Mouse (Mus musculus) stomach, embryonic 14.5 days (tissue): ENCODE measurements around the gene Sik1. TPM values are rescaled to one million over a fixed set of nuclear protein-coding genes. Genes with fewer than 3 reads are reported as not detected.
A peak's percentile ranks its signal among the peaks of the same experiment; 100 is the strongest.

Experiments
- ATAC-seq: fragments of 200-750 bp; cut with Nextera tagmentation; 2 replicates; pipeline ENCODE4 v1.8.0; 2017; ENCODE audit warnings: low read depth, moderate TSS enrichment; ENCODE audit not compliant: insufficient number of reproducible peaks, insufficient read depth, low FRiP score
- H3K27ac ChIP-seq: fragments of 300-500 bp; sonication (generic); 2 replicates; pipeline ENCODE4 v1.5.1; 2014; ENCODE audit warnings: mild to moderate bottlenecking, low read length, moderate library complexity, mixed read lengths
- H3K27me3 ChIP-seq: fragments of 300-500 bp; sonication (generic); 2 replicates; pipeline ENCODE4 v1.6.1; 2014; ENCODE audit warnings: low read length, control low read depth, mixed read lengths; ENCODE audit not compliant: control insufficient read depth, insufficient read depth
- H3K36me3 ChIP-seq: fragments of 300-500 bp; sonication (generic); 2 replicates; pipeline ENCODE4 v1.6.1; 2014; ENCODE audit warnings: mild to moderate bottlenecking, control low read depth, low read length, moderate library complexity, mixed read lengths; ENCODE audit not compliant: control insufficient read depth, insufficient read depth
- H3K4me1 ChIP-seq: fragments of 300-500 bp; sonication (generic); 2 replicates; pipeline ENCODE4 v1.6.1; 2014; ENCODE audit warnings: low read length, control low read depth, mixed read lengths; ENCODE audit not compliant: control insufficient read depth, insufficient read depth
- H3K4me2 ChIP-seq: fragments of 300-500 bp; sonication (generic); replicated peaks from 2 replicates; pipeline ENCODE4 v1.6.1; 2014; ENCODE audit warnings: low read depth, low read length, control low read depth
- H3K4me3 ChIP-seq: fragments of 300-500 bp; sonication (generic); 2 replicates; pipeline ENCODE4 v1.5.1; 2014; ENCODE audit warnings: low read depth, low read length, control low read depth
- H3K9ac ChIP-seq: fragments of 300-500 bp; sonication (generic); replicated peaks from 2 replicates; pipeline ENCODE4 v1.6.1; 2014; ENCODE audit warnings: low read depth, mild to moderate bottlenecking, control low read depth, low read length, moderate library complexity, mixed read lengths
- H3K9me3 ChIP-seq: fragments of 300-500 bp; sonication (generic); 2 replicates; pipeline ENCODE4 v1.6.1; 2016; ENCODE audit warnings: low read depth, low read length, control low read depth; ENCODE audit not compliant: control insufficient read depth
- WGBS: fragments of 180-500 bp; shearing (Covaris S2); extraction: QIAGEN DNeasy Blood & Tissue Kit; methylation state at CpG from one replicate; pipeline ENCODE4 v1.1.7; 2014; 5-methylcytosine and 5-hydroxymethylcytosine counted together
- polyA plus RNA-seq: library from polyadenylated mRNA; unstranded; fragments of >200 nt; fragmentation: Nextera tagmentation; extraction: Ambion mirVana; gene quantifications from 2 replicates; pipeline ENCODE4 v1.2.1, GENCODE M21; 2014

The Sik1 gene
- polyA plus RNA-seq, result 19.7 and 20.8 TPM in 2 replicates

- H3K36me3 ChIP-seq, result peaks cover 3% of the 10 kb centered on the region
- peak; percentile 91 for ATAC-seq
- H3K4me2 ChIP-seq, result peak within 1 kb of the TSS; percentile 81
- H3K9me3 ChIP-seq, result no peaks in the 10 kb centered on the region
- 1% methylated on average over 79 of the region's 92 CpGs for WGBS
- peak within 1 kb of the TSS; percentile 83 for H3K9ac ChIP-seq
- H3K4me1 ChIP-seq, result peaks cover 26% of the 10 kb centered on the region
- H3K4me3 ChIP-seq, result peak within 1 kb of the TSS; percentile 90
- peak within 1 kb of the TSS; percentile 88 for H3K27ac ChIP-seq
- H3K27me3 ChIP-seq, result no peaks in the 10 kb centered on the region
Observed at GRCm38 (mm10) chr17:31855597-31856518, at the start of gene Sik1. Gene Sik1, minus strand, starts transcription at chr17:31855804.

GRCm38 (mm10) chr17:31905201-31905790, 49.7 kb upstream of the Sik1 start:
- no peaks in the 10 kb centered on the region for H3K27me3 ChIP-seq
- H3K9me3 ChIP-seq, result no peaks in the 10 kb centered on the region
- WGBS, result 82% methylated on average over 9 of the region's 9 CpGs
- H3K36me3 ChIP-seq, result no peaks in the 10 kb centered on the region
- no peak overlapping the region for H3K4me3 ChIP-seq
- no peak overlapping the region for H3K4me2 ChIP-seq
- no peak overlapping the region for H3K9ac ChIP-seq
- ATAC-seq, result no peak
- peaks cover 6% of the 10 kb centered on the region; the same call in 1 of the 2 replicates for H3K4me1 ChIP-seq
- H3K27ac ChIP-seq, result peak overlapping the region; percentile 61; the same call in 1 of the 2 replicates

GRCm38 (mm10) chr17:31904036-31904435, 48.4 kb upstream of the Sik1 start:
- Histone ChIP-seq H3K4me3 (no peak overlapping the region), H3K9me3 (no peaks in the 10 kb centered on the region), H3K27me3 (no peaks in the 10 kb centered on the region), H3K4me1 (peaks cover 6% of the 10 kb centered on the region; the same call in 1 of the 2 replicates), H3K27ac (no peak overlapping the region), H3K4me2 (no peak overlapping the region), H3K36me3 (no peaks in the 10 kb centered on the region), H3K9ac (no peak overlapping the region)
- no peak for ATAC-seq
- WGBS, result 92% methylated on average over 7 of the region's 7 CpGs

GRCm38 (mm10) chr17:31902630-31903198, 47.1 kb upstream of the Sik1 start:
- Histone ChIP-seq H3K36me3 (no peaks in the 10 kb centered on the region), H3K27me3 (no peaks in the 10 kb centered on the region), H3K9me3 (no peaks in the 10 kb centered on the region), H3K4me1 (peaks cover 7% of the 10 kb centered on the region; the same call in 1 of the 2 replicates), H3K4me3 (no peak overlapping the region), H3K9ac (no peak overlapping the region), H3K4me2 (no peak overlapping the region), H3K27ac (no peak overlapping the region)
- no peak for ATAC-seq
- WGBS, result 68% methylated on average over 3 of the region's 3 CpGs

DNA sequence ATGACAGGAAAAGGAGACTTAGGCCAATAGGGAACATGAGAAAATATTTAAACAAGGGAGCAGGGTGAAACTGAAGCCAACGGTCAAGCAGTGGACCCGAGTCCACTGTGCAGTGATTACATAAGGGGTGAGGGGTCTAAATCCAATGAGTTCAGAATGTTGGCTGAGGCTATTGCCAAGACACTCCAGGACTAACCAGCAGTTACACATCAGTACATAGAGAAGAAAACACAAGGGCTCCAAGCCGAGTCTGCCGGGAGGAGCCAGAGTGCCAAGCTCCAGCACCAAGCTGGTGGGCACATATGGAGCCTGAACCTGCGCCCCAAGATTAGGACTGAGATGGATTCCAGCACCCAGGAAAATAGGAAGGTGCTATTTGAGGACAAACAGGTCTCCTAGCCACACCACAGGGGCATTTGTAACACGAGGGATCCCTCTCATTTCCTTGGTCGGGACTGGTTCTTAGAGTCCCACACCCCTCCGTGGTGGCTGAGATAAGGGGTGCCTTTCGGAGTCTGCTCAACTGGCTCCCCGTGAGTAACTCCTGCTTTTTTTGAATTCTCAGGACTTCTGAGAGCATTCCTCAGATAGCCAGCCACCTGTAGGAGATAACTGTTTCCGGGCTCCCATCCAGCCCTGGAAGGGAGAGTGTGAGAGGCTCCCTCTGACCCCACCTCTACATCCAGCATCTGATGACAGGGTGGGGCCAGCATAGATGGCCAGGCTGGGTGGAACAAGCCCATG, 46.0 kb upstream of the Sik1 start:
- ATAC-seq, result no peak
- Histone ChIP-seq H3K4me2 (no peak overlapping the region), H3K27me3 (no peaks in the 10 kb centered on the region), H3K36me3 (no peaks in the 10 kb centered on the region), H3K9ac (no peak overlapping the region), H3K4me3 (no peak overlapping the region), H3K9me3 (no peaks in the 10 kb centered on the region), H3K27ac (no peak overlapping the region), H3K4me1 (peaks cover 15% of the 10 kb centered on the region; the same call in 1 of the 2 replicates)
- WGBS, result 41% methylated on average over 11 of the region's 11 CpGs

DNA sequence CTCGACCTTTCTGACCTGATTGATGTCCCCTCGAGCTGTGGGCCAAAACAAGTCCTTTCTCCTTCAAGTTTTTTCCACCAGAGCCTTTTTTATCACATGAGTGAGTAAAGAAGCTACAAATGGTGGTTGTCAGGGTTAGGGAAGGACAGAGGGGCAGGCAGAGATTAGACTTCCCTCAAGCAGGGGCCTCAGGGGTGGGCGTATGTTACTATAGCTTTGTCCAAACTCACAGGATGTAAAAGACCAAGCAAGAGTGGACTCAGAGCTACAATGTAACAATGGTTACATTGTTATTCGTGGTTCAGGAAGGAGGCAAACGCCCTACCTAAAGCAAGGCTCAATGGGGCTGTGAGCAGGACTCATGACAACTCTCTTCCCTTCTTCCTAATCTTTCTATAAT, 43.3 kb upstream of the Sik1 start:
- Histone ChIP-seq H3K4me3 (no peak overlapping the region), H3K36me3 (no peaks in the 10 kb centered on the region), H3K4me1 (peaks cover 15% of the 10 kb centered on the region; the same call in 1 of the 2 replicates), H3K27ac (no peak overlapping the region), H3K4me2 (no peak overlapping the region), H3K9me3 (no peaks in the 10 kb centered on the region), H3K27me3 (no peaks in the 10 kb centered on the region), H3K9ac (no peak overlapping the region)
- ATAC-seq, result no peak
- WGBS, result 68% methylated on average over 5 of the region's 5 CpGs

DNA sequence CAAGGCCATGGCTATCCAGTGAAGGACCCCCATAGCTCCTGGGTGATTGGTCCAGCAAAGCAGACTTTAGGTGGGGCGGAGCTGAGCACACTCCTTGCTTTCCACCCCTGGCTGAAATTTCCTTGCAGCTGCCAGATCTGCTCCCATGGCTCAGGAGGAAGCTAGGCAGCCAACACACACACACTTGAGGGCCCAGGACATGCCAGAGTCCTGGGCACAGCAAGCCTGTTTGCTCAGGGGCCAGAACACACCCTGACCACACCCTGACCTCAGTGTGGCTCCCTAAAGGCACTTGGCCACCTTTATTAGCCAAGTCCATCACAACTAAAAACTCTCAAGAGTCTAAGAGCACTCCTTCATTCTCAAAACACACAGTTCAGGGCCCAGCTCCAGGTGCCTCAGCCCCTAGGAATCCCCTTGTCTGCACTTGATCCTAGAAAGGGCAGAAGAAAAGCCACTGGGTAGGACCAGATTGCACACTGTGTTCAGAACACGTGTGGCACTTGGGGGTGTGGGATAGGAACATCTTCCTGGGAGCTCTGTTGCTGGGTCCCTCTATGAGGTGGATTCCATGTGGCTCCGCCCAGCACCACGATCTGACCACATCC, 41.7 kb upstream of the Sik1 start:
- no peaks in the 10 kb centered on the region for H3K36me3 ChIP-seq
- no peaks in the 10 kb centered on the region for H3K9me3 ChIP-seq
- H3K27ac ChIP-seq, result peak overlapping the region; percentile 61; the same call in 1 of the 2 replicates
- 78% methylated on average over 4 of the region's 4 CpGs for WGBS
- no peaks in the 10 kb centered on the region for H3K27me3 ChIP-seq
- ATAC-seq, result peak; percentile 35; the same call in 1 of the 2 replicates
- no peak overlapping the region for H3K4me2 ChIP-seq
- H3K4me1 ChIP-seq, result peaks cover 28% of the 10 kb centered on the region
- no peak overlapping the region for H3K9ac ChIP-seq
- no peak overlapping the region for H3K4me3 ChIP-seq
